Mouse (Mus musculus) skeletal muscle tissue, postnatal 0 days (tissue): Measurements from ENCODE around the gene Defb15. TPM values are rescaled to one million over a fixed set of nuclear protein-coding genes. Genes with fewer than 3 reads are reported as not detected.

Experiments
- polyA plus RNA-seq: library from polyadenylated mRNA; unstranded; fragments of >200 nt; fragmentation: Nextera tagmentation; extraction: Ambion mirVana; gene quantifications from 2 replicates; pipeline ENCODE4 v1.2.1, GENCODE M21; 2015

Defb15 gene
- polyA plus RNA-seq, result not detected in 2 replicates

DNA sequence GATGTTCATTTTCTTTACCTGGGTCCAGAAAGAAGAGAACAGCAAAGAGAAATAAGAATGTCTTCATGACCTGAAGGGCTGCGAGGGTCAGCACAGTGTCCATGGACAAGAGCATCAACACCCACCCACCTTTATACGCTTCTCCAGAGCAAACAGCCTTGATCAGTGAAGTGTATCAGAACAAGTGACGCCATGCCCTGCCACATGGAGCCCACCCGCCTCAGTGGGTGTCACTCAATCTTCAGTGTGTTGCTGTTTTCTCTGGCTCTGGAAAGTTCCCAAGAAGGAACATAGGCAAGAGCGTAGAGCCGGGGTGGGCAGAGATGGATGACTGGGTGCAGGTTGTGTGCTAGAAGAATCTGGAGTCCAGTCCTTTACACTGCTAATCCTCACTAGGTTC is at the start of gene Defb15:
Defb15 (minus strand) TSS at position 101 of the 400 bp plus-strand sequence.

DNA sequence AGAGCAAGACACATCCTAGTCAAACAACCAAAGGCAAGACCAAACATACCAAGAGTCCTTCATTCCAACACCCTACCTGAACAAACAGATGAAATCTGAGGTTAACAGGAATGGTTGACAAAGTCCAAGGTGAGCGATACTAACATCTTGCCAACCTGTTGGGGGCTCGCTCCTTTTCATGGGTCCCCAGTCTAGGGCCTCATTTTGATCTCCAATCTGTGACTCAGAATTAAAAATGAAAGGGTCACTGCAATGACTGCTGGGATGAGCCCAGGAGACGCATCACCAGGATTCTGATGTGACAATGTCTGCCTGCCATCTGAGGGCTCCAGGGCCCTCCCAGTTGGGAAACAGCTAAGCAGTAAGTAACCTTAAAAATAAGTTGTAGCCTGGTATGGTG is 37.0 kb upstream of the Defb15 start, which contains the start of gene Ccdc70:
Ccdc70 (plus strand) TSS at position 301 of the 400 bp plus-strand sequence.

DNA sequence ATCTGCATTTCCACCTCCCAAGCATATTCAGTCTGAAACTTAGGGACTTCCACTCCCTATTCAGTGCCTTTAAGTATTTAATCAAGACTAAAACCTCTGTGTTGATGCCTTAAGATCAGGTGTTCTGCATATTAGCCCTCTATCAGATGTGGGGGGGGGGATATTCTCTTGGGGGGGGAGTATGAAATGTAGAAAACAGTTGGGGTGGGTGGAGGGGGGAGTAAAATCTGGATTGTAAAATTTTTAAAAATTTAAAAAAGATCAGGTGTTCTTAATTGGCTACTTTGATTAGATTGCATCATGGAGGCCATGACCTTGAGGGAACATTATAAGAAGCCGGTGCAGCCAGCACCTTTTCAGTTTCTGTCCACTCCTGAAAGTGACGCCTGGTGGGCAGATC is 25.9 kb upstream of the Defb15 start, which contains the start of gene Fam90a1a:
Fam90a1a (plus strand) TSS at position 301 of the 400 bp plus-strand sequence.

DNA sequence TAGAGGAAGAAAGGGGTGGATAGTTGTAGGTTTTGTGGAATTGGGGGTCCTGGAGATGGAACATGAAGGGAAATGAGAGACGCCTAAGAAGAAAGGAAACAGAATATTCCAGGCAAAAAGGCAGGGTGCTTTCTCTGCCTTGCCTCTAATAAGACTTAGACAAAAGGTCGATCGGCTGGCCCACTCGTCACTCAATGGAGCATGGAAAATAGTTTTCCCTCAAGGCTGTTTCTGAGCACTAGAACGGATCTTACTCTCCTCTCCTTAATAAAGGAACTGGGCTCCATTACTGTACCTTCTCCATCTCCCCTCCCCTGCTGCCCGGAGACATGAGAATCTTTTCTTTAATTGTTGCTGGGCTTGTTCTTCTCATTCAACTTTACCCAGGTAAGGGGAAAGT is 14.0 kb upstream of the Defb15 start, which contains the start of gene Defb13:
Defb13 (plus strand) TSS at position 301 of the 400 bp plus-strand sequence.

DNA sequence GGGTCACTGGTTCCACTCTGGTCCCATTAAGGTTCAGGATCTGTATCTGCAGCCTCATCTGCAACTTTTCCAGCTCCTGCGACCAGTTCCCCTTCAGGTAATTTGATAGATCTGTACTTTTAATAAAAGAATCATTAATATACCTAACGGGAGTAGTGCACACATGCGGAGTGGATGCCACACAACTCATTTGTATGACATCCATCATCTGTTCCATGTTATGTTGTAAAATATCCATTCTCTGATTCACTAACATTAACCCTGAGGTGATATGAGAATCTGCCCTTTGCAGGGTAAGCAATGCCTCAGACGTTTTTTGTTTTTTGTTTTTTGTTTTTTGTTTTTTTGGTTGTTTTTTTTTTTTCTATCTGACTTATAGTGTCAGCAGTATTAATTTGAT is 5.5 kb upstream of the Defb15 start, which contains the start of gene Defb35:
Defb35 (plus strand) TSS at position 301 of the 400 bp plus-strand sequence.

DNA sequence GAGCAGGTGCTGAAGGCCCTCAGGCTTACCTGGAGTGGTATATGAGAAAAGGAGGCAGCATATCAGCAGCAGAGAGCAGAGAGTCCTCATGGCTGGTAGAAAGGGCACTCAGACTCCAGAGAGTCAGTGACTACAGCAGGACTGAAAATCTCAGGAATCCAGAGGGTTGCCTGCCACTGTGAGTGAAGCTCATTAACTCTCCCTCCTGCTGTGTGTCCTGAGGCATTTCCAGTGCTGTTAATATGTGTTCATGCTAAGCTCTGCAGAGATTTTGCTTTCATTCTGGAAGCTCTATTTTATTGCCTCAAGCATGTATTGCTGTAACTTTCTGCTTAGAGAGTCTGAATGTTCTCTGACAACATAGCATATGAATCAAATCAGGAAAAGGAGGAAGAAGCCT is 26.2 kb downstream of the Defb15 start, which contains the start of gene Defb11:
Defb11 (minus strand) TSS at position 123 of the 400 bp plus-strand sequence.

DNA sequence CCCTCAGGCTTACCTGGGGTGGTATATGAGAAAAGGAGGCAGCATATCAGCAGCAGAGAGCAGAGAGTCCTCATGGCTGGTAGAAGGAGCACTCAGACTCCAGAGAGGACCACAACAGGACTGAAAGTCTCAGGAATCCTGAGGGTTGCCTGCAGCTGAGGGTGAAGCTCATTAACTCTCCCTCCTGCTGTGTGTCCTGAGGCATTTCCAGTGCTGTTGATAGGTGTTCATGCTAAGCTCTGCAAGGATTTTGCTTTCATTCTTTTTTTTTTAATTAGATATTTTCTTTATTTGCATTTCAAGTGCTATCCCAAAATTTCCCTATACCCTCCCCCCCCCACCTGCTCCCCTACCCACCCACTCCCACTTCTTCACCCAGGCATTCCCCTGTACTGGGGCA is 47.2 kb downstream of the Defb15 start, which contains the start of gene Defb9:
Defb9 (minus strand) TSS at position 101 of the 400 bp plus-strand sequence.

Other genes with a start within 250 kb of the Defb15 start
- not detected in 2 replicates for gene AY761184, start 229.1 kb downstream of the Defb15 start, polyA plus RNA-seq
- gene Defa24, start 198.2 kb downstream of the Defb15 start, polyA plus RNA-seq, result not detected in 2 replicates
- not detected in 2 replicates for gene Defb50, start 109.2 kb downstream of the Defb15 start, polyA plus RNA-seq
- not detected in 2 replicates for gene Defb2, start 92.8 kb downstream of the Defb15 start, polyA plus RNA-seq
- not detected in 2 replicates for gene Defb10, start 73.8 kb downstream of the Defb15 start, polyA plus RNA-seq
- gene Defb9, start 47.3 kb downstream of the Defb15 start, polyA plus RNA-seq, result not detected in 2 replicates
- gene Defb11, start 26.3 kb downstream of the Defb15 start, polyA plus RNA-seq, result not detected in 2 replicates
- gene Defb35, start 5.6 kb upstream of the Defb15 start, polyA plus RNA-seq, result not detected in 2 replicates
- not detected in 2 replicates for gene Defb13, start 14.1 kb upstream of the Defb15 start, polyA plus RNA-seq
- gene Fam90a1a, start 26.0 kb upstream of the Defb15 start, polyA plus RNA-seq, result not detected in 2 replicates
- gene Ccdc70, start 37.1 kb upstream of the Defb15 start, polyA plus RNA-seq, result not detected in 2 replicates
- 0.05 TPM in 2 replicates for gene Atp7b, start 127.6 kb upstream of the Defb15 start, polyA plus RNA-seq
- 10.0 and 10.5 TPM in 2 replicates for gene Alg11, start 128.0 kb upstream of the Defb15 start, polyA plus RNA-seq
- gene Nek5, start 192.3 kb upstream of the Defb15 start, polyA plus RNA-seq, result 0.06 and 0.09 TPM in 2 replicates
- gene Nek3, start 233.7 kb upstream of the Defb15 start, polyA plus RNA-seq, result 2.3 and 2.9 TPM in 2 replicates